Mouse (Mus musculus) heart, postnatal 0 days (tissue): ENCODE results near the gene Kif13a. TPM values are rescaled to one million over a fixed set of nuclear protein-coding genes. Genes with fewer than 3 reads are reported as not detected.

Experiments used
- ATAC-seq: fragments of 200-750 bp; cut with Nextera tagmentation; 2 replicates; pipeline ENCODE4 v1.8.0; 2017; ENCODE audit warnings: low read depth, moderate number of reproducible peaks, moderate library complexity; ENCODE audit not compliant: insufficient read depth
- DNase-seq: peaks from one replicate; pipeline ENCODE4 v3.0.0-alpha.2; 2016; ENCODE audit warnings: low spot score
- H3K27ac ChIP-seq: fragments of 300-500 bp; sonication (generic); 2 replicates; pipeline ENCODE4 v1.5.1; 2014; ENCODE audit warnings: low read depth, mild to moderate bottlenecking
- H3K27me3 ChIP-seq: fragments of 300-500 bp; sonication (generic); 2 replicates; pipeline ENCODE4 v1.6.1; 2014; ENCODE audit warnings: low read length, mixed read lengths; ENCODE audit not compliant: control insufficient read depth, insufficient read depth
- H3K36me3 ChIP-seq: fragments of 300-500 bp; sonication (generic); replicated peaks from 2 replicates; pipeline ENCODE4 v1.6.1; 2014; ENCODE audit warnings: low read length, mixed read lengths; ENCODE audit not compliant: control insufficient read depth, insufficient read depth
- H3K4me1 ChIP-seq: fragments of 300-500 bp; sonication (generic); 2 replicates; pipeline ENCODE4 v1.6.1; 2014; ENCODE audit warnings: antibody characterized with exemption; ENCODE audit not compliant: control insufficient read depth, insufficient read depth
- H3K4me2 ChIP-seq: fragments of 300-500 bp; sonication (generic); 2 replicates; pipeline ENCODE4 v1.6.1; 2014; ENCODE audit warnings: low read depth, mild to moderate bottlenecking, low read length, moderate library complexity
- H3K4me3 ChIP-seq: fragments of 300-500 bp; sonication (generic); 2 replicates; pipeline ENCODE4 v1.5.1; 2014; ENCODE audit warnings: low read depth, low read length
- H3K9ac ChIP-seq: fragments of 300-500 bp; sonication (generic); replicated peaks from 2 replicates; pipeline ENCODE4 v1.6.1; 2014; ENCODE audit warnings: low read depth, low read length, mixed read lengths
- H3K9me3 ChIP-seq: fragments of 300-500 bp; sonication (generic); replicated peaks from 2 replicates; pipeline ENCODE4 v1.6.1; 2016; ENCODE audit warnings: low read length; ENCODE audit not compliant: control insufficient read depth
- CTCF ChIP-seq: IDR thresholded peaks from 2 replicates; pipeline ENCODE4 v1.5.1; 2016; ENCODE audit warnings: antibody characterized with exemption, control low read depth, low read depth
- EP300 ChIP-seq: IDR thresholded peaks from 2 replicates; pipeline ENCODE4 v1.6.1; 2016; ENCODE audit warnings: antibody characterized with exemption, low read depth
- WGBS: fragments of 180-500 bp; shearing (Covaris S2); extraction: QIAGEN DNeasy Blood & Tissue Kit; methylation state at CpG from one replicate; pipeline ENCODE4 v1.1.7; 2014; 5-methylcytosine and 5-hydroxymethylcytosine counted together
- polyA plus RNA-seq: library from polyadenylated mRNA; unstranded; fragments of >200 nt; fragmentation: Nextera tagmentation; extraction: Ambion mirVana; gene quantifications from 2 replicates; pipeline ENCODE4 v1.2.1, GENCODE M21; 2015
- total RNA-seq: library from RNA; depleted of rRNA; stranded (reverse); fragments of >200 nt; gene quantifications from 2 replicates; pipeline ENCODE4 v1.2.3, GENCODE M21; 2014; ENCODE audit warnings: low replicate concordance

Kif13a gene
- total and polyA plus RNA-seq, 2 experiments from 2014 or later, result 36.7 to 81.8 TPM

DNA sequence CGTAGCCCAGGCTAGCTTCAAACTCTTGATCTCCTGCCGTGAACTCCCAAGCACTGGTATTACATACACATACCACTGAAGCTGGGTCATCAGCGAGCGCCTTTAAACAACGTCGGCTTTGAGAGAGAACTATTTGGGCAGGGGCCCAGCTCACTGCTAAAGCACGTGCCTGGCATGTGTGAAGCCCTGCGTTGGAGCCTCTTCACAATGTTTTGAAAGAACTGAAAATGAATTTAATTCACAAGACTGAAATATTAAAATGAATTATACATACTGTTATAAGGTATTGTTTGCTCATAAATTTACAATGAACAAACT, 70.9 kb downstream of the Kif13a start:
- Histone ChIP-seq H3K9me3 (no peaks in the 10 kb centered on the region), H3K27me3 (no peaks in the 10 kb centered on the region), H3K4me1 (no peaks in the 10 kb centered on the region), H3K4me2 (no peak overlapping the region), H3K27ac (no peak overlapping the region), H3K4me3 (no peak overlapping the region), H3K9ac (no peak overlapping the region), H3K36me3 (no peaks in the 10 kb centered on the region)
- WGBS, result 46% methylated on average over 8 of the region's 8 CpGs
- no peak for TF ChIP-seq CTCF
- TF ChIP-seq EP300, result no peak
- DNase-seq, result peak; percentile 15
- ATAC-seq, result peak; percentile 67

DNA sequence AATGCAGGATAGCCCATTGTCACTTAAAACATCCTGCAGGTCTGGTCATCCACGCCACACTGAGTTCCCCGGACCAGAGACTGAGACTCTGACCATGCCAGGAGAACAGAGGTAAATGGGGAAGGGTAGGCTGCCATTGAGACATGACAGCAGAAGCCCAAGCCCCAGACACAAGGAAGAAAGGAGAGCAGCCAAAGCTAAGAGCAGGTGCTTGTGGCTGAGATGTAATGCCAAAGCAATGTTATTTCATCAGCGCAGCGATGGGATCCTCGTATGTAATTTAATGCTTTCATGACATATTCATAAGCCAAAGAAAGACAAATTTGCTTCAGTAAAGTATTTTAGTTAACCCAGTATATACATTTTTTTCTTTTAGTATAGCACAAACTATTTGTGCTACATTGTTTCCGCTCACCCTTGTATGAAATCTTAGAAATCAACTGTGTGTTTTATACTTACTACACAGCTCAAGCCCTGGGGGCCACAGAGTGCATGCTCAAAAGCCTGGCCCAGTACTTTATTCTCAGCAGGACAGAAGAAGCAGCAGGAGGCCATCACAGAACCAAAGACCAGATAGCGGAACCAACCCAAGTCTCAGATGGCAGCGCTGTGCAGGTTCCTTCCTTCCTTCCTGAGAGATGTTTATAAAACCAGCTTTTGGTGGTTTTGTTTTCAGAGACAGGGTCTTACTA, 71.4 kb downstream of the Kif13a start:
- Histone ChIP-seq H3K4me3 (no peak overlapping the region), H3K27ac (no peak overlapping the region)

DNA sequence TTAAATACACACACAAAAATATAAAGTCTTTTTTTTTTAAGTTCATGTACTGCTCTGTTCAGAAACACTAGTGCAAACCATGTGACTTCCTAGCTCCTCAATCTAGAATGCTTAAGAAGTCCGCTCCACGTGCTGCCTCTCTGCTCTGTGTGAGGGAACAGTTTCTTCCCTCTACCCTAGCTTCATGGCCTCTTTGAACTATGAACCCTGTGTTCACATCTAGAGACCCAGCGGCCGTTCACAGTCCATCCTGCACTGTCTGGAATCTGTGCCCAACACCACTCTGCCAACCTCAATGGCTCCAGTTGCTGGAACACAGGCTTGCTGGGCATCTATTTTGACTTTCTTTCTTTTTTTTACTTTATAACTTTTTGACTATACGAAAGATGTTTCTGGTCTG, 75.2 kb downstream of the Kif13a start:
- H3K4me2 ChIP-seq, result no peak overlapping the region
- no peak for ATAC-seq
- DNase-seq, result no peak
- TF ChIP-seq CTCF (no peak), EP300 (no peak)
- no peak overlapping the region for H3K27ac ChIP-seq
- H3K9me3 ChIP-seq, result no peaks in the 10 kb centered on the region
- WGBS, result 89% methylated on average over 5 of the region's 5 CpGs
- H3K36me3 ChIP-seq, result no peaks in the 10 kb centered on the region
- H3K4me3 ChIP-seq, result no peak overlapping the region
- H3K4me1 ChIP-seq, result no peaks in the 10 kb centered on the region
- no peak overlapping the region for H3K9ac ChIP-seq
- no peaks in the 10 kb centered on the region for H3K27me3 ChIP-seq

More for the DNA sequence above, 71.4 kb downstream of the Kif13a start:
- ATAC-seq (no peak), DNase-seq (no peak)
- Histone ChIP-seq H3K9me3 (no peaks in the 10 kb centered on the region), H3K9ac (no peak overlapping the region), H3K27me3 (no peaks in the 10 kb centered on the region), H3K36me3 (no peaks in the 10 kb centered on the region), H3K4me1 (no peaks in the 10 kb centered on the region), H3K4me2 (no peak overlapping the region)
- 94% methylated on average over 8 of the region's 8 CpGs for whole genome bisulfite sequencing
- TF ChIP-seq EP300 (no peak), CTCF (no peak)

DNA sequence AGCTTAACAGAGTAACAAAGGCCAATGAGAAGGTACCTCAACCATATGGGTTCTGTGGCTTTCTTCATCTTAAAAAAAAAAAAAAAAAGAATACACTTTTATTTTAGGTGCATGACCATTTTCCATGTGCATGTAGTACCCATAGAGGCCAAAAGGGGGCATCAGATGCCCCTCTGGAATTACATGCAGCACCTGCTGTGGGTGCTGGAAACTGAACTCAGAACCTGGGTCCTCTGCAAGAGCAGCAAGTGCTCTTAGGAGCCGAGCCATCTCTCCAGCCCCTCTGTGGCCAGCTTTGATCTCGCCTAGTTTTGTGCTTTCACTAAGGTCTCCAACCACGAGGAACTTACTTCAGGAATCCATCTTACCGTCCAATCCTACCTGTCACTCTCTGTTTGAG, 77.2 kb downstream of the Kif13a start:
- ATAC-seq (no peak), DNase-seq (no peak)
- no peak overlapping the region for H3K9ac ChIP-seq
- no peak overlapping the region for H3K27ac ChIP-seq
- no peaks in the 10 kb centered on the region for H3K9me3 ChIP-seq
- H3K4me2 ChIP-seq, result no peak overlapping the region
- H3K4me3 ChIP-seq, result no peak overlapping the region
- TF ChIP-seq EP300 (no peak), CTCF (no peak)
- H3K4me1 ChIP-seq, result no peaks in the 10 kb centered on the region
- no peaks in the 10 kb centered on the region for H3K27me3 ChIP-seq
- H3K36me3 ChIP-seq, result no peaks in the 10 kb centered on the region
- 96% methylated on average over 4 of the region's 4 CpGs for WGBS

DNA sequence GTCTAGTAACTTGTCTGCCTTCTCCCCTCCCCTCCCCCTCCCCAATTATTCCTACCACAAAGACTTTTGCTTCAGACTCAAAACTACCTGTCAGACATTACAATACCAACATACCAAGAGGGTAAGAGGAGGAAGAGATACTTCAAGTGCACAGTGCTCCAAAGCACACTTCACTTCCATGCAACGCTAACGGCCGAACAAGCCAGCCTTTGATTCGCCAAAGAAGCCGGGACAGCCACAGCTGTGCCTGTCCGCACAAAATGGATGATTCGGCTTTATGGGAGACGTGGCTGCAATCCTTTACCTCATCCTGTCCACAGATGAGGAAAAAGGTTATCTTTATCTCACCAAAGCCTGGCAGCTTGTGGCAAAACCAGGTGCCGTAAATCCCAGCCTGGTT, 84.2 kb downstream of the Kif13a start:
- H3K9ac ChIP-seq, result no peak overlapping the region
- DNase-seq, result no peak
- no peaks in the 10 kb centered on the region for H3K36me3 ChIP-seq
- H3K27me3 ChIP-seq, result no peaks in the 10 kb centered on the region
- TF ChIP-seq CTCF, result no peak
- TF ChIP-seq EP300, result no peak
- peaks cover 21% of the 10 kb centered on the region for H3K4me1 ChIP-seq
- no peak overlapping the region for H3K4me3 ChIP-seq
- H3K9me3 ChIP-seq, result no peaks in the 10 kb centered on the region
- H3K27ac ChIP-seq, result no peak overlapping the region
- ATAC-seq, result no peak
- WGBS, result 78% methylated on average over 9 of the region's 9 CpGs
- no peak overlapping the region for H3K4me2 ChIP-seq
